Mouse (Mus musculus) liver, embryonic 13.5 days (tissue): Measurements from ENCODE around the gene Ctdsp2. TPM values are rescaled to one million over a fixed set of nuclear protein-coding genes. Genes with fewer than 3 reads are reported as not detected.

Experiments used
- ATAC-seq: fragments of 200-750 bp; cut with Nextera tagmentation; 2 replicates; pipeline ENCODE4 v1.8.0; 2017; ENCODE audit warnings: low read depth, mild to moderate bottlenecking, moderate number of reproducible peaks, moderate library complexity
- DNase-seq: peaks from one replicate; pipeline ENCODE4 v3.0.0; 2022
- H3K27ac ChIP-seq: fragments of 300-500 bp; sonication (generic); 2 replicates; pipeline ENCODE4 v1.5.1; 2015; ENCODE audit warnings: moderate library complexity, mild to moderate bottlenecking, inconsistent platforms
- H3K27me3 ChIP-seq: fragments of 300-500 bp; sonication (generic); 2 replicates; pipeline ENCODE4 v1.6.1; 2015; ENCODE audit warnings: mild to moderate bottlenecking, inconsistent platforms
- H3K36me3 ChIP-seq: fragments of 300-500 bp; sonication (generic); 2 replicates; pipeline ENCODE4 v1.6.1; 2015; ENCODE audit warnings: mild to moderate bottlenecking, inconsistent platforms
- H3K4me1 ChIP-seq: fragments of 300-500 bp; sonication (generic); replicated peaks from 2 replicates; pipeline ENCODE4 v1.6.1; 2015; ENCODE audit warnings: inconsistent platforms
- H3K4me2 ChIP-seq: fragments of 300-500 bp; sonication (generic); 2 replicates; pipeline ENCODE4 v1.6.1; 2015; ENCODE audit warnings: inconsistent platforms, mild to moderate bottlenecking, moderate library complexity
- H3K4me3 ChIP-seq: fragments of 300-500 bp; sonication (generic); replicated peaks from 2 replicates; pipeline ENCODE4 v1.5.1; 2015; ENCODE audit warnings: mild to moderate bottlenecking, inconsistent platforms
- H3K9ac ChIP-seq: fragments of 300-500 bp; sonication (generic); 2 replicates; pipeline ENCODE4 v1.6.1; 2015; ENCODE audit warnings: mild to moderate bottlenecking, inconsistent platforms
- H3K9me3 ChIP-seq: fragments of 300-500 bp; sonication (generic); replicated peaks from 2 replicates; pipeline ENCODE4 v1.6.1; 2016; ENCODE audit warnings: inconsistent platforms
- whole genome bisulfite sequencing: fragments of 180-500 bp; shearing (Covaris S2); methylation state at CpG from one replicate; pipeline ENCODE4 v1.1.7; 2015; ENCODE audit not compliant: insufficient replicate concordance; 5-methylcytosine and 5-hydroxymethylcytosine counted together
- polyA plus RNA-seq: library from polyadenylated mRNA; unstranded; fragments of >200 nt; fragmentation: Nextera tagmentation; extraction: Ambion mirVana; gene quantifications from 2 replicates; pipeline ENCODE4 v1.2.1, GENCODE M21; 2015

Gene Ctdsp2
- polyA plus RNA-seq, 1 experiment from 2014 or later = 9.9 TPM

DNA sequence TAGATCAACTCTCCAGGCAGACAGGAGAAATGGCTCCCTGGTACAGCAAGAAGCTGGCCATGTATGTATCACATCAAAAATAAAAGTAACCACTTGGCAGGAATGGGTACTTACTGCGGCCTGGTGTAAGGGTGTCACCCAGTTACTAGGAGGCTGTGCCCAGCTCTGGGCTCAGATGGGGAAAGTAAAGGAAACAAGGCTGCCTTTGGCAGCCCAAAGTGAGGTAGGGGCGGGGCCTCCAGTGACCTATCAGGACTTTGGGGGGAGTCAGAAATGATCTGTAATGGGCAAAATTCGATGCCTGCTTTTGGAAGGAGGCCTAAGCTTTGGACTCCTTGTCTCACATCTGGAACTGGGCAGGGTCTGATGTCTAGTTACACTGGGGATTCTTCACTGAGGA lies 3.2 kb downstream of the Ctdsp2 start:
- H3K27me3 ChIP-seq = peaks cover 4% of the 10 kb centered on the region; the same call in 1 of the 2 replicates

GRCm38 (mm10) chr10:126983193-126983725 lies 4.7 kb downstream of the Ctdsp2 start:
- Histone ChIP-seq H3K27ac (no peak overlapping the region), H3K36me3 (0 out of 2 replicates have a peak, but pooled peaks cover 8% of the 10 kb centered on the region), H3K9me3 (no peaks in the 10 kb centered on the region), H3K4me2 (peak overlapping the region; percentile 86), H3K27me3 (peaks cover 4% of the 10 kb centered on the region; the same call in 1 of the 2 replicates), H3K4me3 (no peak overlapping the region), H3K4me1 (peaks cover 84% of the 10 kb centered on the region), H3K9ac (no peak overlapping the region)
- DNase-seq = no peak
- no peak for ATAC-seq
- 64% methylated on average over 14 of the region's 14 CpGs for WGBS

More for the DNA sequence above, 3.2 kb downstream of the Ctdsp2 start:
- ATAC-seq (no peak), DNase-seq (no peak)
- Histone ChIP-seq H3K36me3 (0 out of 2 replicates have a peak, but pooled peaks cover 8% of the 10 kb centered on the region), H3K4me1 (peaks cover 81% of the 10 kb centered on the region), H3K27ac (peak overlapping the region; percentile 15; the same call in 1 of the 2 replicates), H3K4me2 (peak overlapping the region; percentile 86), H3K9me3 (no peaks in the 10 kb centered on the region), H3K4me3 (peak overlapping the region; percentile 10; the same call in 1 of the 2 replicates), H3K9ac (no peak overlapping the region)
- WGBS = 63% methylated on average over 3 of the region's 3 CpGs

DNA sequence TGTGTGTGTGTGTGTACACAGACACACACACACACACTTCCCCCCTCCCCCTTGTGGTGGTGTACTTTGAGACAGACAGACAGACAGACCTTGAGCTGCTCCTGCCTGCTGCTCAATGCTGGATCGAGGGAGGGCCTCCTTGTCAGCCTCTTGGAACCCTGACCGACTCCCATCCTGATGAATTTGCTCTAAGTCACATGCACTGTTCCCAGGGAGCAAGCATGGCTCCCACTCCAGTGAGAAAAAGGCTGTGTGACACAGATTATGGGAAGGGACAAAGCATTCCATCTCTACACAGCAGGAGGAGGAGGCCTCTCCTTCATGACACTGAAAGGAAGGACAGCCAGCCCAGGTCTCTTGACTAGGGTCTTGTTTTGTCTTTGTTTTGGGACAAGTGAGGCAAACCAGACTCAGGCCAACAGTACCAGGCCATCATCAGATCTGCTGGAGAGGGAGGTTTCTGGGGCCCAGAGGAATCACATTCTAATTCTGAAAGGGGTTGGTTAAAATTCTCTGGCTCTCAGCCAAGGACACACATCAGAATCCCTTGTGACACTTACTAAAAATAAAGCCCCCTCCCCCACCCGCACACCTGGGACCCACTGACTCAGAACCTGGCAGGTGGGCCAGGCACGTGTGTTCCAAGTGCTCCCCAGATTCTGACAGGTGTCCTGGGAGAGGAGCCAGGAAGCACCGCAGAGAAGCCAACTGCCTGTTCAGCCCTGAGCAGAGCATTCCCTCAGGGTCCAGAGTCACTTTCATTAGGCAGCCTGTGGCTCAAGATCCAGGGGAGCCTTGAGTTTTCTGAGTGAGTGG lies 5.9 kb downstream of the Ctdsp2 start:
- DNase-seq (no peak), ATAC-seq (no peak)
- peak overlapping the region; percentile 23; the same call in 1 of the 2 replicates for H3K27ac ChIP-seq
- H3K27me3 ChIP-seq = peaks cover 4% of the 10 kb centered on the region; the same call in 1 of the 2 replicates
- H3K4me2 ChIP-seq = no peak overlapping the region; the same call in 1 of the 2 replicates
- H3K4me1 ChIP-seq = peaks cover 93% of the 10 kb centered on the region
- WGBS = 58% methylated on average over 5 of the region's 5 CpGs
- peak overlapping the region; percentile 29; the same call in 1 of the 2 replicates for H3K9ac ChIP-seq
- no peaks in the 10 kb centered on the region for H3K9me3 ChIP-seq
- H3K36me3 ChIP-seq = 0 out of 2 replicates have a peak, but pooled peaks cover 8% of the 10 kb centered on the region
- H3K4me3 ChIP-seq = no peak overlapping the region

- no peak overlapping the region for H3K27ac ChIP-seq
- H3K36me3 ChIP-seq = 0 out of 2 replicates have a peak, but pooled peaks cover 8% of the 10 kb centered on the region
- H3K9me3 ChIP-seq = no peaks in the 10 kb centered on the region
- H3K4me2 ChIP-seq = no peak overlapping the region
- no peak for ATAC-seq
- no peak overlapping the region for H3K9ac ChIP-seq
- H3K4me3 ChIP-seq = no peak overlapping the region
- DNase-seq = no peak
- peaks cover 4% of the 10 kb centered on the region; the same call in 1 of the 2 replicates for H3K27me3 ChIP-seq
- 75% methylated on average over 4 of the region's 4 CpGs for WGBS
- peaks cover 91% of the 10 kb centered on the region for H3K4me1 ChIP-seq
Observed at GRCm38 (mm10) chr10:126985127-126985526, 6.6 kb downstream of the Ctdsp2 start.

- WGBS = 89% methylated on average over 9 of the region's 9 CpGs
- no peak for DNase-seq
- Histone ChIP-seq H3K27me3 (peaks cover under 1% of the 10 kb centered on the region; the same call in 1 of the 2 replicates), H3K4me3 (no peak overlapping the region), H3K4me1 (peaks cover 91% of the 10 kb centered on the region), H3K36me3 (0 out of 2 replicates have a peak, but pooled peaks cover 8% of the 10 kb centered on the region), H3K9ac (no peak overlapping the region), H3K27ac (no peak overlapping the region), H3K9me3 (no peaks in the 10 kb centered on the region), H3K4me2 (no peak overlapping the region)
- no peak for ATAC-seq
Observed at GRCm38 (mm10) chr10:126985579-126985978, 7.1 kb downstream of the Ctdsp2 start.

- DNase-seq (no peak), ATAC-seq (0 out of 2 replicates have a peak, but pooled peaks have one; percentile 11)
- Histone ChIP-seq H3K9ac (no peak overlapping the region), H3K27ac (peak overlapping the region; percentile 43; the same call in 1 of the 2 replicates), H3K9me3 (no peaks in the 10 kb centered on the region), H3K4me2 (0 out of 2 replicates have a peak overlapping the region, but pooled peaks have one; percentile 12), H3K36me3 (peaks cover 11% of the 10 kb centered on the region), H3K27me3 (no peaks in the 10 kb centered on the region), H3K4me3 (no peak overlapping the region), H3K4me1 (peaks cover 90% of the 10 kb centered on the region)
- whole genome bisulfite sequencing = 70% methylated on average over 4 of the region's 4 CpGs
Observed at GRCm38 (mm10) chr10:126986541-126986961, 8.0 kb downstream of the Ctdsp2 start.

DNA sequence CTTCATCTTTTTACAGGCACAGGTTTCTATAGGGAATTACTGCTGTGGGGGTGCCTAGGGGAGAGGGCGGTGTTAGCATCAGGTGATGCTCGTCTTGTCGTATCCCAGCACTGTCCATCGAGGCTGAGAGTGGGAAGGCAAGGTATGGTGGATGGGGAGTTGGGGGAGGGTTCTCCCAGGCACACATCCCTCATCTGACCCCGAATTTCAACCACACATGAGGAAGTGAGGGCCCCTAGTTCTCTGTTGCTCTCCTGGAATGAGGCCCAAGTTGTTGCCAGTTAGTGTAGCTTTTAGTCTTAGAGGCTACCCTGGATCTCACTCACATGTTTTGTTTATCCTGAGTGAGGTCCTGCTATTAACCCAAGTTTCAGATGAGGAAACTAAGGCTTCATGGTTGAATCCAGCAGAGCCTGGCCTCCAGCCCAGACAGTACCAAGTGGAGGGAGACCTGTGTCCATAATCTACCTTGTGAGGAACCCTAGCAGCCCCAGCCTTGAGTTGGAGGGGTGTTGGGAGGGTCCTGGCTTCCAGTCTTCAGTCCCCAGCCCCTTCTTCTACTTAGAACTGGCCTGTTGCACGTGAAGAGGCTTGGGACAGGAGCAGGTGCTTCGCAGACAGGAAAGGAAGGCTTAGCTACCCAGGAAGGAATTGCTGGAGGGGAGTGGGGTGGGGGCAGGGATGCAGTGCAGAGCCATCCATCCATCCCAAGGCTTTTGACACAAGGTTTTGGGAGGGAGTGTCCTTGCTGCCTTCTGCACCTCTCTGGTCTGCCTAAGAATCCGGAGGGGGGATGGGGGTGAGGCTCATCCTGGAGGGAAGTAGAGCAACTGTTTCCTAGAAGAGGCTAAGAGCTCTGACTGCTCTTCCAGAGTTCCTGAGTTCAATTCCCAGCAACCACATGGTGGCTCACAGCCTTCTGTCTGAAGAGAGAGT lies 8.9 kb downstream of the Ctdsp2 start:
- Histone ChIP-seq H3K27me3 (no peaks in the 10 kb centered on the region), H3K9me3 (no peaks in the 10 kb centered on the region), H3K27ac (peak overlapping the region; percentile 51; the same call in 1 of the 2 replicates), H3K36me3 (peaks cover 19% of the 10 kb centered on the region), H3K9ac (no peak overlapping the region), H3K4me2 (peak overlapping the region; percentile 12; the same call in 1 of the 2 replicates), H3K4me1 (peaks cover 81% of the 10 kb centered on the region), H3K4me3 (no peak overlapping the region)
- DNase-seq (no peak), ATAC-seq (no peak)
- WGBS = 33% methylated on average over 8 of the region's 8 CpGs

GRCm38 (mm10) chr10:126988513-126989165 lies 10.1 kb downstream of the Ctdsp2 start:
- no peak for ATAC-seq
- H3K27ac ChIP-seq = peak overlapping the region; percentile 23; the same call in 1 of the 2 replicates
- no peaks in the 10 kb centered on the region for H3K27me3 ChIP-seq
- H3K9ac ChIP-seq = no peak overlapping the region
- no peaks in the 10 kb centered on the region for H3K9me3 ChIP-seq
- no peak overlapping the region for H3K4me2 ChIP-seq
- H3K4me1 ChIP-seq = peaks cover 69% of the 10 kb centered on the region
- DNase-seq = no peak
- WGBS = 22% methylated on average over 5 of the region's 5 CpGs
- no peak overlapping the region for H3K4me3 ChIP-seq
- peaks cover 30% of the 10 kb centered on the region for H3K36me3 ChIP-seq

- Histone ChIP-seq H3K27ac (no peak overlapping the region), H3K36me3 (peaks cover 41% of the 10 kb centered on the region), H3K4me1 (peaks cover 53% of the 10 kb centered on the region), H3K9me3 (no peaks in the 10 kb centered on the region), H3K4me3 (no peak overlapping the region), H3K27me3 (no peaks in the 10 kb centered on the region), H3K4me2 (no peak overlapping the region), H3K9ac (no peak overlapping the region)
- peak; percentile 68 for ATAC-seq
- DNase-seq = peak; percentile 68
- WGBS = 59% methylated on average over 7 of the region's 7 CpGs
Observed at GRCm38 (mm10) chr10:126990313-126991056, 12.0 kb downstream of the Ctdsp2 start.

GRCm38 (mm10) chr10:126991676-126992075 lies 13.2 kb downstream of the Ctdsp2 start:
- Histone ChIP-seq H3K9me3 (no peaks in the 10 kb centered on the region), H3K36me3 (peaks cover 48% of the 10 kb centered on the region), H3K4me2 (no peak overlapping the region), H3K4me1 (peaks cover 41% of the 10 kb centered on the region), H3K4me3 (no peak overlapping the region), H3K27ac (no peak overlapping the region), H3K9ac (no peak overlapping the region), H3K27me3 (no peaks in the 10 kb centered on the region)
- DNase-seq (no peak), ATAC-seq (no peak)
- WGBS = 70% methylated on average over 3 of the region's 3 CpGs
